Mouse (Mus musculus): Measurements from ENCODE around the gene Cep250. TPM values are rescaled to one million over a fixed set of nuclear protein-coding genes. Genes with fewer than 3 reads are reported as not detected.
A peak's percentile ranks its signal among the peaks of the same experiment; 100 is the strongest.
"Not testable (repeated sequence)": the region's sequence is repeated elsewhere in the genome, so short reads cannot be mapped to it uniquely, and the experiment has no call there.

Gene Cep250
- 13.4 and 16.7 TPM in 2 replicates for polyA plus RNA-seq (2015; fragmentation: Nextera tagmentation; extraction: Ambion mirVana)

- Histone ChIP-seq H3K27ac (replicated peaks) (peak within 1 kb of the TSS; percentile 96), H3K4me1 (peaks cover 14% of the 10 kb centered on the region), H3K36me3 (no peaks in the 10 kb centered on the region), H3K4me2 (peak within 1 kb of the TSS; percentile 58), H3K27me3 (replicated peaks) (0 out of 2 replicates have a peak, but pooled peaks cover 4% of the 10 kb centered on the region), H3K9ac (replicated peaks) (peak within 1 kb of the TSS; percentile 96), H3K4me3 (replicated peaks) (peak within 1 kb of the TSS; percentile 95), H3K9me3 (replicated peaks) (no peaks in the 10 kb centered on the region)
- WGBS, result under 1% methylated on average over 58 of the region's 59 CpGs
- peak; percentile 97 for ATAC-seq (ENCODE audit: low FRiP score)
These were observed at the start of gene Cep250 for GRCm38 (mm10) chr2:155956134-155957059. Gene Cep250, plus strand, starts transcription at chr2:155956458.

GRCm38 (mm10) chr2:155914684-155915083, 41.6 kb upstream of the Cep250 start:
- Histone ChIP-seq H3K4me1 (no peaks in the 10 kb centered on the region), H3K27me3 (replicated peaks) (no peaks in the 10 kb centered on the region), H3K27ac (replicated peaks) (no peak overlapping the region), H3K9ac (replicated peaks) (no peak overlapping the region), H3K4me3 (replicated peaks) (no peak overlapping the region), H3K4me2 (no peak overlapping the region), H3K9me3 (replicated peaks) (no peaks in the 10 kb centered on the region), H3K36me3 (peaks cover 51% of the 10 kb centered on the region)
- no peak for ATAC-seq (ENCODE audit: low FRiP score)
- 90% methylated on average over 6 of the region's 6 CpGs for WGBS

DNA sequence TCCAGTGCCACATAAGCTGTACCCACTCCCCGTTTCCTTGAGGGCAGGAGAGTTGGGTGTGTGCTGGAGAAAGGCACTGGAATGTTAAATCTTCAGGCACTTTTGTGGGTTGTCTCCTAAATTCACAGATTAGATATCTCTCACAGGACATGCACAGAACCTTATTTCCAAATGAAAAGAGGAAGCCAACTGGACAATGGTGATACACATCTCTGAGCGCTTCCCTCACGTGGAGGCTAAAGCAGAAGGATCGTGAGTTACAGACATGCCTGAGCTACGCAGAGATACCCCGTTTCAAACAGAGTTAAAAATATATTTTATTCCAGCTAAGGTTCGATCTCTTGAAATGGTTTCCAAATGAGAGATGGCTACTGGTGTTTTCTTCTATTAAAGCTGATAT, 33.1 kb upstream of the Cep250 start:
- no peak overlapping the region for H3K4me3 ChIP-seq (replicated peaks)
- no peak overlapping the region for H3K27ac ChIP-seq (replicated peaks)
- no peak overlapping the region for H3K9ac ChIP-seq (replicated peaks)
- no peak overlapping the region for H3K4me2 ChIP-seq
- H3K27me3 ChIP-seq (replicated peaks), result no peaks in the 10 kb centered on the region
- ATAC-seq (ENCODE audit: low FRiP score), result no peak
- peaks cover 21% of the 10 kb centered on the region for H3K36me3 ChIP-seq
- H3K9me3 ChIP-seq (replicated peaks), result no peaks in the 10 kb centered on the region
- peaks cover 3% of the 10 kb centered on the region for H3K4me1 ChIP-seq
- 97% methylated on average over 7 of the region's 7 CpGs for WGBS

- H3K9ac ChIP-seq (replicated peaks); H3K9me3 ChIP-seq (replicated peaks); H3K4me3 ChIP-seq (replicated peaks); H3K27me3 ChIP-seq (replicated peaks); H3K4me2 ChIP-seq; H3K27ac ChIP-seq (replicated peaks); ATAC-seq (ENCODE audit: low FRiP score): not testable (repeated sequence)
- peaks cover 17% of the 10 kb centered on the region for H3K4me1 ChIP-seq
- whole genome bisulfite sequencing, result 97% methylated on average over 6 of the region's 6 CpGs
- peaks cover 12% of the 10 kb centered on the region for H3K36me3 ChIP-seq
These were observed 31.0 kb upstream of the Cep250 start for GRCm38 (mm10) chr2:155925213-155925612.

GRCm38 (mm10) chr2:155928711-155929345, 27.4 kb upstream of the Cep250 start:
- H3K9me3 ChIP-seq (replicated peaks), result no peaks in the 10 kb centered on the region
- WGBS, result 70% methylated on average over 7 of the region's 7 CpGs
- H3K4me2 ChIP-seq, result peak overlapping the region; percentile 83
- H3K27ac ChIP-seq (replicated peaks), result no peak overlapping the region
- ATAC-seq (ENCODE audit: low FRiP score), result no peak
- peak overlapping the region; percentile 66 for H3K4me3 ChIP-seq (replicated peaks)
- no peaks in the 10 kb centered on the region for H3K27me3 ChIP-seq (replicated peaks)
- H3K9ac ChIP-seq (replicated peaks), result peak overlapping the region; percentile 52; the same call in 1 of the 2 replicates
- peaks cover 25% of the 10 kb centered on the region for H3K4me1 ChIP-seq
- H3K36me3 ChIP-seq, result peaks cover 3% of the 10 kb centered on the region; the same call in 1 of the 2 replicates

DNA sequence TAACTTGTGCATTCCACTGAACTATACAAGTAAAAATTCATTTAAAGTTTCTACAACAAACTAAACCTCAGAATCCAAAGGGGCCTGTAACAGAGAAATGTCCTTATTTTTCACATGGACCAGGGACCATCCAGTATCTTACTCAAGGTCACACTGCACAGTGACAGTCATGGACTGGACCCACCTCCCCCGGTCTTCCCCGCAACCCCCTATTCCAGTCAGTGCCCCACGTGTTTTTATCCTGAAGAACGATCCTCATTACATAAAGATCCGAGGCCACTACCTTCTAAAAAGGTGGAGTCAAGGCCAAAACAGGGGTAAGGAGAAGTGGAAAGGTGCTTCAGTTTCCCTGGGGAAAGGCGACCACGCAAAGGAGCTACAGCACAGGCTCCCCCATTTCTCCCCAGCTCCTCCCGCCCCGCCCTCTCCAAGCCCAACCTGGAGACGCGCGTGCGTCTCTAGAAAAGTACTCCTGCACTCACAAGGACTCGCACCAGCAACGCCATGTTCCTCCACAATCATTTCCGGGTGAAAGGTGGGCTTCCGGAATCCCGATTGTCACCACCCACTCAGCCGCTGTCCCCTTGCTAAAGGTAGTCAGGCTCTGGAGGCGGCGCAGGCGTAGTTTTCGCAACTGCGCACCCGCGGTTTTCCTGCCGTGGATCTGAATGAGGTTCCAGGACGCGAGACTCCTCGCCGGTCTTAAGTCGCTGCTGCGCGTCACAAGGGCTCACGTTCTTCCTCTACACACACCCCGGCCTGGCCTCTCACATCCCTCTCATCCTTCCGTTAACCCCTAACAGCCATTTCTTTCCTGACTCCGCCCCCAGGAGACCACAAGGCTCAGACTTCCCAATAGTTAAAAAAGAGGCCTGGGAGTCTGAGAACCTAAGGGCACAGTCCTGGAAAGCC, 26.5 kb upstream of the Cep250 start, which contains the start of gene Uqcc1:
Uqcc1 (minus strand) TSS at position 780 of the 912 bp plus-strand sequence.
- ATAC-seq (ENCODE audit: low FRiP score), result peak; percentile 97

GRCm38 (mm10) chr2:155939897-155940529, 16.2 kb upstream of the Cep250 start:
- no peaks in the 10 kb centered on the region for H3K27me3 ChIP-seq (replicated peaks)
- H3K27ac ChIP-seq (replicated peaks), result no peak overlapping the region
- H3K36me3 ChIP-seq, result no peaks in the 10 kb centered on the region
- peaks cover 17% of the 10 kb centered on the region for H3K4me1 ChIP-seq
- no peak overlapping the region for H3K9ac ChIP-seq (replicated peaks)
- WGBS, result 69% methylated on average over 7 of the region's 7 CpGs
- H3K4me3 ChIP-seq (replicated peaks), result no peak overlapping the region
- H3K4me2 ChIP-seq, result no peak overlapping the region
- H3K9me3 ChIP-seq (replicated peaks), result no peaks in the 10 kb centered on the region
- no peak for ATAC-seq (ENCODE audit: low FRiP score)

More for the DNA sequence above, 26.5 kb upstream of the Cep250 start, which contains the start of gene Uqcc1:
- Histone ChIP-seq H3K27ac (replicated peaks) (peak within 1 kb of the TSS; percentile 90), H3K9ac (replicated peaks) (peak within 1 kb of the TSS; percentile 52), H3K4me3 (replicated peaks) (peak within 1 kb of the TSS; percentile 66), H3K9me3 (replicated peaks) (no peaks in the 10 kb centered on the region), H3K4me2 (peak within 1 kb of the TSS; percentile 83), H3K27me3 (replicated peaks) (no peaks in the 10 kb centered on the region), H3K36me3 (no peaks in the 10 kb centered on the region), H3K4me1 (peaks cover 25% of the 10 kb centered on the region)
- under 1% methylated on average over 38 of the region's 38 CpGs for WGBS

DNA sequence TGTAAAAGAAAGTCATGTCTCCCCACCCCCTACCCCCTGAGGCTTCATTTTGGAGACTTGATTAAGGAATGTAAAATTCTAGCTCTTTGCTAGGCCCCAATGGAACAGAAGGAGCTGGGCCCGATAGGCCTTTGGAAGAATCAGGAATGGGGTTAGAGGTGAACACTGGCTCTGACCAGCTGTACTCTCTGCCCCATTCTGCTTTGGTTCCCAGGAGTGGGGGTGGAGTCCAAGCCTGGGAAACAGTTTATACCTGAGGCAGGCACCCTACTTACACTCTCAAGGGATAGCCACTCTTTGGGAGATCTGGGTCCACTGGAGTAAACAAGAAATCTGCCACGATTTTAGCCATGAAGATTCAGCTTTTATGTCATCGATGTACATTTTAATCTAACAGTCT, 15.6 kb upstream of the Cep250 start, which contains the start of gene Gm15557:
Gm15557 (plus strand) TSS at position 48 of the 400 bp plus-strand sequence.
- WGBS, result 90% methylated on average over 3 of the region's 3 CpGs
- ATAC-seq (ENCODE audit: low FRiP score), result no peak
- H3K4me3 ChIP-seq (replicated peaks), result no peak within 1 kb of the TSS
- H3K9ac ChIP-seq (replicated peaks), result no peak within 1 kb of the TSS
- no peaks in the 10 kb centered on the region for H3K9me3 ChIP-seq (replicated peaks)
- H3K27me3 ChIP-seq (replicated peaks), result no peaks in the 10 kb centered on the region
- no peak within 1 kb of the TSS for H3K4me2 ChIP-seq
- peaks cover 22% of the 10 kb centered on the region for H3K4me1 ChIP-seq
- H3K36me3 ChIP-seq, result no peaks in the 10 kb centered on the region
- H3K27ac ChIP-seq (replicated peaks), result no peak within 1 kb of the TSS

GRCm38 (mm10) chr2:155941697-155942442, 14.4 kb upstream of the Cep250 start:
- H3K4me1 ChIP-seq, result peaks cover 22% of the 10 kb centered on the region
- H3K9me3 ChIP-seq (replicated peaks), result no peaks in the 10 kb centered on the region
- H3K27ac ChIP-seq (replicated peaks), result no peak overlapping the region
- H3K9ac ChIP-seq (replicated peaks), result no peak overlapping the region
- no peak overlapping the region for H3K4me3 ChIP-seq (replicated peaks)
- H3K4me2 ChIP-seq, result no peak overlapping the region
- no peaks in the 10 kb centered on the region for H3K27me3 ChIP-seq (replicated peaks)
- no peaks in the 10 kb centered on the region for H3K36me3 ChIP-seq
- 92% methylated on average over 40 of the region's 40 CpGs for WGBS
- no peak for ATAC-seq (ENCODE audit: low FRiP score)

DNA sequence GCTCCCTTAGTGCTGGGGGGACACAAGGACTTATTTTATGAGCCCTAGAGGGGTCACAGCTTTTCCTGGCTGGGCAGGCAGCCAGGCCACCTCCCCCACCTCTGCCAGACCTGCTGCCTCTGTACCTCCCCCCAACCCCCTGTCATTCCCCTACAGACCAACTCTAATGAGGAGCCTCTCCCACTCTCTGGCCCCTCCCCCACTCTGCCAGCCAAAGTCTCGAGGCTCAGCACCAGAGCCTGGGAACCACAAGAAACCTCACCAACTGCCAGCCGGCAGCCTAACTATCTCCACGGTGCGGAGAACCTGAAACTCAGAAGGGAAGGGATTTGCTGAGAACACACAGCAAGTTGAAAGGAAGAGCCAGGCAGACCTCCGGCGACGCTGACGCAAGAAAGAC, 12.8 kb upstream of the Cep250 start:
- Histone ChIP-seq H3K27ac (replicated peaks) (no peak overlapping the region), H3K4me2 (peak overlapping the region; percentile 35), H3K9ac (replicated peaks) (no peak overlapping the region), H3K36me3 (no peaks in the 10 kb centered on the region), H3K4me3 (replicated peaks) (no peak overlapping the region; the same call in 1 of the 2 replicates), H3K27me3 (replicated peaks) (no peaks in the 10 kb centered on the region), H3K4me1 (peaks cover 22% of the 10 kb centered on the region), H3K9me3 (replicated peaks) (no peaks in the 10 kb centered on the region)
- no peak for ATAC-seq (ENCODE audit: low FRiP score)
- WGBS, result 2% methylated on average over 8 of the region's 8 CpGs

Data from neural tube, embryonic 15.5 days (tissue).